Mouse (Mus musculus) heart, embryonic 16.5 days (tissue): ENCODE measurements around the gene Pibf1. TPM values are rescaled to one million over a fixed set of nuclear protein-coding genes. Genes with fewer than 3 reads are reported as not detected.

Experiments used
- ATAC-seq: fragments of 200-750 bp; cut with Nextera tagmentation; replicated peaks from 2 replicates; pipeline ENCODE4 v1.8.0; 2017; ENCODE audit warnings: moderate number of reproducible peaks; ENCODE audit not compliant: insufficient read depth, low FRiP score; ENCODE audit errors: extremely low read depth
- H3K27ac ChIP-seq: fragments of 300-500 bp; sonication (generic); 2 replicates; pipeline ENCODE4 v1.5.1; 2014; ENCODE audit warnings: mild to moderate bottlenecking, low read length, control low read depth, moderate library complexity
- H3K27me3 ChIP-seq: fragments of 300-500 bp; sonication (generic); 2 replicates; pipeline ENCODE4 v1.6.1; 2014; ENCODE audit warnings: low read length, mixed read lengths; ENCODE audit not compliant: control insufficient read depth, insufficient read depth
- H3K36me3 ChIP-seq: fragments of 300-500 bp; sonication (generic); 2 replicates; pipeline ENCODE4 v1.6.1; 2014; ENCODE audit not compliant: control insufficient read depth, insufficient read depth
- H3K4me1 ChIP-seq: fragments of 300-500 bp; sonication (generic); 2 replicates; pipeline ENCODE4 v1.6.1; 2014; ENCODE audit warnings: low read length, mixed read lengths; ENCODE audit not compliant: control insufficient read depth, insufficient read depth
- H3K4me2 ChIP-seq: fragments of 300-500 bp; sonication (generic); 2 replicates; pipeline ENCODE4 v1.6.1; 2014; ENCODE audit warnings: low read depth, mild to moderate bottlenecking, control low read depth, low read length
- H3K4me3 ChIP-seq: fragments of 300-500 bp; sonication (generic); 2 replicates; pipeline ENCODE4 v1.5.1; 2014; ENCODE audit warnings: mild to moderate bottlenecking, control low read depth, low read length
- H3K9ac ChIP-seq: fragments of 300-500 bp; sonication (generic); 2 replicates; pipeline ENCODE4 v1.6.1; 2014; ENCODE audit warnings: low read length, control low read depth
- H3K9me3 ChIP-seq: fragments of 300-500 bp; sonication (generic); replicated peaks from 2 replicates; pipeline ENCODE4 v1.6.1; 2016; ENCODE audit warnings: low read length; ENCODE audit not compliant: control insufficient read depth
- WGBS: fragments of 180-500 bp; shearing (Covaris S2); extraction: QIAGEN DNeasy Blood & Tissue Kit; methylation state at CpG from one replicate; pipeline ENCODE4 v1.1.7; 2014; 5-methylcytosine and 5-hydroxymethylcytosine counted together
- polyA plus RNA-seq: library from polyadenylated mRNA; unstranded; fragments of >200 nt; fragmentation: Nextera tagmentation; extraction: Ambion mirVana; gene quantifications from 2 replicates; pipeline ENCODE4 v1.2.1, GENCODE M21; 2015

Gene Pibf1
- polyA plus RNA-seq, 1 experiment from 2014 or later, result 15.0 TPM

DNA sequence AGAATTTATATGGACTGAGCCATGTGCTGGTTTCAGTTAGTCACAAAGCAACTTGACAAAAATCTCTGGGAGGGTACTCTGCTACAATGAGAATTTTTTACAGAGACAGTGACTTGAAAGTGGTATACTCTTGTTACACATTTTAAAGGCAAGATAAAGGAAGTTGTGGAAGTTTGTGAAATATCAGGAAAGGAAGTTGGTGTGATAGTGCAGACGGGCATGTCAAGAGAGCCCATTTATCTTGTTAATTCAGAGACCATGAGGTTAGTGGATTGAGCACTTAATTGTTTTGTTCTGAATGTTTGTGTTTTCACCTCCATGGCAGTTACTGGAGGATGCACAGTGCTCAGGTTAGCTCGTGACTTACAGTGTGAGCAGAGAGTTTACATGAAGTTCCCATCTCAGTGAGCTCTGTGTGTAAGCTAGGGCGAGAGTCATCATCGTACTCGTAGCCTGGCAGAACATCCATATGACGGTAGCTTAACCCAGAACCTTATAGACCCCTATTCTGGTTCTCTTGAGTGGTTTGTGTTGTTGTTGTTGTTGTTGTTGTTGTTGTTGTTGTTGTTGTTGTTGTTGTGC, 5.4 kb downstream of the Pibf1 start:
- peaks cover 27% of the 10 kb centered on the region for H3K36me3 ChIP-seq
- 85% methylated on average over 6 of the region's 6 CpGs for WGBS
- peaks cover 3% of the 10 kb centered on the region; the same call in 1 of the 2 replicates for H3K4me1 ChIP-seq

DNA sequence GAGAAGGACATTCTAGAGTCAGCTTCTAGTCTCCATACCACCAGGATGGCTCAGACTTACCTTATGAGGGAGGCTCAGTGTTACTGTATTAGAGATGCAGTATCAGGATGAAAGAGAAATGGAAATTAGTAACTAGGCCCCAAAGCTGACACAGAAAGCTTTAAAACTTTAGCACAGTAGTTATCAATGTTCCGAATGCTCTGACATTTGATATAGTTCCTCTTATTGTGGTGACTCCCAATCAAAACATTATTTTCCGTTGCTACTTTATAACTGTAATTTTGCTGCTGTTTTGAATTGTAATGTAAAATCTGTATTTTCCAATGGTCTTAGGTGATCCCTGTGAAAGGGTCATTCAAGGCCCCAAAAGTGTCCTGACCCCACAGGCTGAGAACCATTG, 7.4 kb downstream of the Pibf1 start:
- Histone ChIP-seq H3K27me3 (no peaks in the 10 kb centered on the region), H3K36me3 (peaks cover 29% of the 10 kb centered on the region), H3K4me3 (no peak overlapping the region), H3K4me2 (no peak overlapping the region), H3K9me3 (no peaks in the 10 kb centered on the region), H3K4me1 (no peaks in the 10 kb centered on the region), H3K27ac (no peak overlapping the region), H3K9ac (no peak overlapping the region)
- WGBS, result 81% methylated on average over 2 of the region's 2 CpGs
- ATAC-seq, result no peak

More for the DNA sequence above, 5.4 kb downstream of the Pibf1 start:
- no peak overlapping the region for H3K9ac ChIP-seq
- no peaks in the 10 kb centered on the region for H3K9me3 ChIP-seq
- H3K27ac ChIP-seq, result no peak overlapping the region
- no peak for ATAC-seq
- H3K4me3 ChIP-seq, result no peak overlapping the region
- H3K27me3 ChIP-seq, result no peaks in the 10 kb centered on the region
- H3K4me2 ChIP-seq, result no peak overlapping the region

DNA sequence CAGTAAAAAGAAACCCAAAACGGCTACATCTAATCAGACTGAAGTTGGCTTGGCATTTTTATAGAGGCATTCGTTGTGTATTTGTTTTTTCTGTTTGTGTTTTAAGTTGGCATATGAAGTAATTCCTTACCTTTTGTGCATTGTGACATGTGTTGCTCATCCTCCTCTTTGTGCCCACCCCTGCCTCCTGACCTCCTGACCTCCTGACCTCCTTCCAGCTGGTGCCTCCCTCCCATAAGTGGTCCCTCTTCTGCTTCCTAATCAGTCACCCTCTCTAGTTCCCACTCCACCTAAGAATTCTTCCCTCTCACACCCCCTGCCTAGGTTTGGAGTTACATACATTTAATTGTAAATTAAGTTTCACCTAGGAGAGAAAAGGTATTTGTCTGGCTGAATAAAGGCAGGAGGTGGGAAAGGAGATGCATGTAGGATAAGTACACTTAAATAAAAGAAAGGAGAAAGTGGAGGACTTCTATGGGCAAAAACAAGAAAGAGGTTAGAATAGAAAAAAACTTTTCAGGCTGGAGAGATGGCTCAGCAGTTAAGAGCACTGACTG, 8.5 kb downstream of the Pibf1 start:
- no peaks in the 10 kb centered on the region for H3K27me3 ChIP-seq
- no peak overlapping the region for H3K4me3 ChIP-seq
- H3K36me3 ChIP-seq, result peaks cover 30% of the 10 kb centered on the region
- H3K9me3 ChIP-seq, result no peaks in the 10 kb centered on the region
- no peak overlapping the region for H3K4me2 ChIP-seq
- H3K4me1 ChIP-seq, result no peaks in the 10 kb centered on the region
- H3K27ac ChIP-seq, result no peak overlapping the region
- ATAC-seq, result no peak
- no peak overlapping the region for H3K9ac ChIP-seq
- WGBS, result 83% methylated on average over 2 of the region's 2 CpGs

DNA sequence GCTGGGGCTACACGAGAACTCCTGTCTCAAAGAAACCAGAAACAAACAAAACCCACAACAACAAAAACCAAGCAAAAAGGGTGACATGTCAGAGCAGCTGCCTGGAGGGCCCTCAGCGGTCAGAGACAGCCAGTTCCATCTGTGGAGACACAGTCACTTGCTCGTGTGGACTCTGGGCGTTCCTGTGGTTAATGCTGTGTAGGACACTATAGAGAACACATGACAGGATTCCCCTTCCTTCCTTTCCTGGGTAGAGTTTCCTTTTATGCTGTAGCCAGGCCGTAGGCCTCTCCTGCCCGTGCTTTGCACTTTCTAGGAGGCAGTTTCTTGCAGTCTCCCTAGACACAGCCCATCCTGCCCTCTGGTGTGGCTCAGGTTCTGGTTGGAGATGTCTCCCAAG, 9.5 kb downstream of the Pibf1 start:
- no peak for ATAC-seq
- H3K9ac ChIP-seq, result no peak overlapping the region
- no peaks in the 10 kb centered on the region for H3K27me3 ChIP-seq
- H3K36me3 ChIP-seq, result peaks cover 31% of the 10 kb centered on the region; the same call in 1 of the 2 replicates
- H3K27ac ChIP-seq, result no peak overlapping the region
- WGBS, result 83% methylated on average over 6 of the region's 6 CpGs
- no peaks in the 10 kb centered on the region for H3K4me1 ChIP-seq
- H3K4me3 ChIP-seq, result no peak overlapping the region
- H3K9me3 ChIP-seq, result no peaks in the 10 kb centered on the region
- H3K4me2 ChIP-seq, result no peak overlapping the region

DNA sequence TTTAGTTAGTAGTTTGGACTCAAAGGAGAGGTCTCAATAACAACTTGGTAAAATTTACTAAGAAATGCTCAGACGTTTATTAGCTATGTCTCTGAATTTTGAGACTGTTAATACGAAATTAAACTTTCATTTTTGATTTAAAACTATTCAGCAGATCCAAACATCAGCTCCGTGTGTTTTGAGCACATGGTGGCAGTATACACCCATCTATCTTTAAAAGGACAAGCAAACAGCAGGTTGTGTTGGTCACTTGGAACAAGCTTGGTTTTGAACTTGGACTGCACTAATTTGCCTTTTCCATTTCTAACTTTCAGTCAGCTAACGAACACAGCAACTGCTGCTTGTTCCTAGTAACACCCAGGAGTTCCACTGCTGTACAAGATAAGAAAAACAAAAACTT, 18.4 kb downstream of the Pibf1 start:
- 69% methylated on average over 4 of the region's 4 CpGs for WGBS
- Histone ChIP-seq H3K4me3 (no peak overlapping the region), H3K4me2 (no peak overlapping the region), H3K27me3 (no peaks in the 10 kb centered on the region), H3K4me1 (no peaks in the 10 kb centered on the region), H3K9ac (no peak overlapping the region), H3K36me3 (peaks cover 8% of the 10 kb centered on the region; the same call in 1 of the 2 replicates), H3K27ac (no peak overlapping the region), H3K9me3 (no peaks in the 10 kb centered on the region)
- ATAC-seq, result no peak

DNA sequence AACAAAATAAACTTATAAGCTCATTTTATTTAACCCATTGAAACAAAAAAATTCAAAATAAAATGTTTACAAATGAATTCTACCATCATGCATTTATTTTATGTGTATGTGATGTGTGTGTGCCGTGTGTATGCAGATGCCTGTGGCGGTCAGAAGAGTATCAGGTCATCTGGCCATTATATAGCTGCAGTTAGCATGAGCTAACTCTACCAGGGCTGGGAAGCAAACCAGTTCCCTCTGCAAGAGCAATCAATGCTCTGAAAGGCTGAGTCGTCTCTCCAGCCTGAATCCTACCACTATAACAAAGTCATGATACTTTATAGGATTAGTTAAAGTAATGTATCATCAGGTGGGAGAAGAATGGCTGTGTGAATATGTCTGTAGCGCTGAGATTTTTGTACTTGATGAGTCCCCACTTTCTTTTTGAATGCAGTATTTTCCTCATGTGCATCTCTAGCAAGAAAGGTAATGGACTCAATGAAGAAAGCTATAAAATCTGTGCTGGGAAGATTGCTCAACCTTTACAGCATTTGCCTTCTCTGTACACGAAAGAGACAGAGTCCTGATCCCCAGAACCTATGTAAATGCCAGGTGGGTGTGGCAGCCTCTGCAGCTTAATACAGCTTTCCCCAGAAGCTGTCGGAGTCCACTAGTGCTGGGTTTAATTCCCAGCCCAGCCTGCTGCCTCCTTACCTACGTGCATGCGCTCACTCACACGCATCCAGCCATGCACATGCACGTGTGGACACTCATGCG, 22.5 kb downstream of the Pibf1 start:
- no peak overlapping the region for H3K4me3 ChIP-seq
- no peaks in the 10 kb centered on the region for H3K27me3 ChIP-seq
- ATAC-seq, result no peak
- no peaks in the 10 kb centered on the region for H3K9me3 ChIP-seq
- no peak overlapping the region for H3K9ac ChIP-seq
- H3K36me3 ChIP-seq, result no peaks in the 10 kb centered on the region; the same call in 1 of the 2 replicates
- H3K4me2 ChIP-seq, result no peak overlapping the region
- H3K4me1 ChIP-seq, result no peaks in the 10 kb centered on the region
- WGBS, result 87% methylated on average over 11 of the region's 11 CpGs
- H3K27ac ChIP-seq, result no peak overlapping the region

DNA sequence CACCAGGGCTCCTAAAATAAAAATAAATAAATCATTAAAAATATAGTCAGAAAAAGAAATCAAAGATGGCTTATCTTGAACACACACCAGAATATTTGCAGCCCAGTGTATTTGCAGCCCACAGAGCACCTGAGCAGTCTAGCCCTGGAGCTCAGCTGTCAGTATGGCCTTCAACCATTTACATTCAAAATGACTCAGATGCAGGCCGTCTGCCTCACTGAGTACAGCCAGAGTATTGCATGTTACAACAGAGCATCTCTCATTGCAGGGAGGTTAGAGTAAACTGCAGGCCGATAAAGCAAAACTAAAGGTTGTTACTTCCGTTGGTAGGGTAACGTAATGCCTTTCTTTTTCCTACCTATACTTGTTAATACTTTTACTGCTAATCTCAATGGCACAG, 24.9 kb downstream of the Pibf1 start:
- ATAC-seq, result no peak
- no peaks in the 10 kb centered on the region for H3K27me3 ChIP-seq
- no peak overlapping the region for H3K9ac ChIP-seq
- WGBS, result 91% methylated on average over 4 of the region's 4 CpGs
- H3K36me3 ChIP-seq, result no peaks in the 10 kb centered on the region; the same call in 1 of the 2 replicates
- H3K4me2 ChIP-seq, result no peak overlapping the region
- no peaks in the 10 kb centered on the region for H3K9me3 ChIP-seq
- H3K4me1 ChIP-seq, result no peaks in the 10 kb centered on the region
- H3K4me3 ChIP-seq, result no peak overlapping the region
- H3K27ac ChIP-seq, result no peak overlapping the region

DNA sequence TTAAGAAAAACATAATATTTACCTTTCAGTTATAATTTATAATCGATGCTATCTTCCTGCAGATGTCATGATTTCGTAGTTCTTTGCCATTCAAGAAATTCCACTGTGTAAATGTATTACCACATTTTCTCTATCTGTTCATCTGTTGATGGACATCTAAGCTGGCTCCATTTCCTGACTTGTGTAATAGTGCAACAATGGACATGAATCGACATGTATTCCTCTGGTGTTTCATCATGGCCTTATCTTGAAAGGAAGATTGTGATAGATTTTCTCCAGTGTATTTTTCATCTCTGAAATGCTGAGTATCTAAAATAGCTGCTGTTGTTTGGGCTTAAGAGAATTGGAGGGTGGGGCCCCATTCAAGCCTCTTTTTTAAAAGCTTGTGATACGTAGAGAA, 27.5 kb downstream of the Pibf1 start:
- ATAC-seq, result no peak
- H3K27ac ChIP-seq, result no peak overlapping the region
- no peak overlapping the region for H3K4me3 ChIP-seq
- H3K36me3 ChIP-seq, result no peaks in the 10 kb centered on the region; the same call in 1 of the 2 replicates
- H3K4me1 ChIP-seq, result no peaks in the 10 kb centered on the region
- no peaks in the 10 kb centered on the region for H3K9me3 ChIP-seq
- 88% methylated on average over 4 of the region's 4 CpGs for WGBS
- H3K27me3 ChIP-seq, result no peaks in the 10 kb centered on the region
- no peak overlapping the region for H3K9ac ChIP-seq
- H3K4me2 ChIP-seq, result no peak overlapping the region

DNA sequence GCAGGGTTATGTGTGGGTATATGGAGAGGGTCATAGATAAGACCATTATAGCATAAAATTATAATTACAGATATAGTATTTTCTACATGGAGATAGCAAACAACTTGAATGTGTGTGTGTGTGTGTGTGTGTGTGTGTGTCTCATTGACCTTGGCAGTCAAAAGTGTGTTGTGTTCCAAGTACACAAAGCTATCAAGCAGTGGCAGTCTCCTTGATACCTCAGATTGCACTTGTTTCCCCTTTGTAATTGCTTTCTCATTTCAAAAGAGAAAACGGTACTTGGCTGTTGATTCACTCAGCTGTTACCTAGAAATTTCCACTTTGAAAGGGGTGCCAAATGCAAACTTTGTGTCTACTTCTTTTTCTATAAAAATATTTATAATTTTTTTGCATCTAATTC, 28.3 kb downstream of the Pibf1 start:
- H3K4me3 ChIP-seq, result no peak overlapping the region
- no peak overlapping the region for H3K27ac ChIP-seq
- H3K4me1 ChIP-seq, result no peaks in the 10 kb centered on the region
- H3K27me3 ChIP-seq, result no peaks in the 10 kb centered on the region
- no peak overlapping the region for H3K9ac ChIP-seq
- no peaks in the 10 kb centered on the region; the same call in 1 of the 2 replicates for H3K36me3 ChIP-seq
- H3K9me3 ChIP-seq, result no peaks in the 10 kb centered on the region
- no peak for ATAC-seq
- 39% methylated on average over 1 of the region's 1 CpGs for WGBS
- no peak overlapping the region for H3K4me2 ChIP-seq
